Mouse (Mus musculus) MEL (cell line): ENCODE measurements at regions not wholly inside any gene's neighbourhood (a gene's known extent, or its start where the extent isn't known, plus 50 kb on each side); places are given as distances from the start of the nearest gene placed in this dataset.

Source experiments
- DNase-seq: peaks from one replicate; pipeline ENCODE4 v3.0.0; 2011; ENCODE audit warnings: low read depth, low spot score
- H3K27ac ChIP-seq: 2 replicates; pipeline ENCODE4 v1.5.1; 2012; ENCODE audit warnings: low read depth, mild to moderate bottlenecking, control low read depth, low read length, moderate library complexity; ENCODE audit not compliant: control insufficient read depth
- H3K27me3 ChIP-seq, 2 experiments: fragments of 150-350 bp in 1 of 2; sonication (generic) in 1 of 2; 2 replicates each; pipeline ENCODE4 v1.6.1; 2012; ENCODE audit warnings: low read length in 2 of 2, mild to moderate bottlenecking in 2 of 2, improper control_type of control experiment in 1 of 2, moderate library complexity in 1 of 2; ENCODE audit not compliant: insufficient read depth in 2 of 2, control insufficient read depth in 1 of 2
- H3K36me3 ChIP-seq, 2 experiments: 2 replicates each; pipeline ENCODE4 v1.6.1; 2012 to 2014; ENCODE audit warnings: low read length in 2 of 2, improper control_type of control experiment in 1 of 2, inconsistent platforms in 1 of 2, mild to moderate bottlenecking in 1 of 2; ENCODE audit not compliant: insufficient read depth in 2 of 2, control insufficient read depth in 1 of 2
- H3K4me1 ChIP-seq, 2 experiments: fragments of 150-350 bp in 1 of 2; sonication (generic) in 1 of 2; 2 replicates each; pipeline ENCODE4 v1.6.1; 2012; ENCODE audit warnings: low read length in 2 of 2, improper control_type of control experiment in 1 of 2, mild to moderate bottlenecking in 1 of 2; ENCODE audit not compliant: insufficient read depth in 2 of 2, control insufficient read depth in 1 of 2
- H3K4me3 ChIP-seq, 2 experiments: fragments of 150-350 bp in 1 of 2; sonication (generic) in 1 of 2; 2 replicates each; pipeline ENCODE4 v1.5.1; 2012; ENCODE audit warnings: low read depth in 2 of 2, low read length in 2 of 2, mild to moderate bottlenecking in 2 of 2, moderate library complexity in 2 of 2, control low read depth in 1 of 2, improper control_type of control experiment in 1 of 2; ENCODE audit not compliant: control insufficient read depth in 1 of 2, insufficient read depth in 1 of 2
- H3K79me2 ChIP-seq: 2 replicates; pipeline ENCODE4 v1.6.1; 2012; ENCODE audit warnings: mild to moderate bottlenecking, low read length, moderate library complexity; ENCODE audit not compliant: control insufficient read depth, poor library complexity, insufficient read depth
- H3K9ac ChIP-seq: 2 replicates; pipeline ENCODE4 v1.6.1; 2012; ENCODE audit warnings: low read depth, mild to moderate bottlenecking, control low read depth, low read length, moderate library complexity; ENCODE audit not compliant: control insufficient read depth, poor library complexity, severe bottlenecking
- H3K9me3 ChIP-seq: fragments of 150-350 bp; sonication (generic); replicated peaks from 2 replicates; pipeline ENCODE4 v1.6.1; 2012; ENCODE audit warnings: mild to moderate bottlenecking, low read length, improper control_type of control experiment, moderate library complexity; ENCODE audit not compliant: insufficient read depth
- BHLHE40 ChIP-seq: IDR thresholded peaks from 2 replicates; pipeline ENCODE4 v1.6.1; 2012; ENCODE audit warnings: low read depth, mild to moderate bottlenecking, inconsistent platforms, low read length, improper control_type of control experiment, borderline replicate concordance
- ELF1 ChIP-seq: IDR thresholded peaks from 2 replicates; pipeline ENCODE4 v1.6.1; 2014; ENCODE audit warnings: low read depth, mild to moderate bottlenecking, inconsistent platforms, low read length, improper control_type of control experiment, moderate library complexity
- KAT2A ChIP-seq: conservative IDR thresholded peaks from 2 replicates; pipeline ENCODE4 v1.6.1; 2012; ENCODE audit warnings: low read depth, low read length, improper control_type of control experiment, inconsistent platforms
- MAFK ChIP-seq: IDR thresholded peaks from 2 replicates; pipeline ENCODE4 v1.6.1; 2011; ENCODE audit warnings: low read depth, mild to moderate bottlenecking, low read length, improper control_type of control experiment, borderline replicate concordance
- MAX ChIP-seq: IDR thresholded peaks from 2 replicates; pipeline ENCODE4 v1.6.1; 2011; ENCODE audit warnings: low read length, improper control_type of control experiment
- MYB ChIP-seq: IDR thresholded peaks from 2 replicates; pipeline ENCODE4 v1.6.1; 2011; ENCODE audit warnings: mild to moderate bottlenecking, low read depth, low read length, improper control_type of control experiment
- POLR2AphosphoS2 ChIP-seq: IDR thresholded peaks from 2 replicates; pipeline ENCODE4 v1.6.1; 2011; ENCODE audit warnings: low read length, improper control_type of control experiment
- RCOR1 ChIP-seq: IDR thresholded peaks from 2 replicates; pipeline ENCODE4 v1.6.1; 2012; ENCODE audit warnings: low read depth, mild to moderate bottlenecking, inconsistent platforms, low read length, improper control_type of control experiment
- SIN3A ChIP-seq: IDR thresholded peaks from 2 replicates; pipeline ENCODE4 v1.6.1; 2012; ENCODE audit warnings: low read length, improper control_type of control experiment, inconsistent platforms
- TAL1 ChIP-seq: IDR thresholded peaks from 2 replicates; pipeline ENCODE4 v1.6.1; 2012; ENCODE audit warnings: mild to moderate bottlenecking, inconsistent platforms, low read length, moderate library complexity, mixed read lengths
- TCF12 ChIP-seq: IDR thresholded peaks from 2 replicates; pipeline ENCODE4 v1.6.1; 2014; ENCODE audit warnings: low read depth, mild to moderate bottlenecking, inconsistent platforms, low read length, improper control_type of control experiment, moderate library complexity
- UBTF ChIP-seq: IDR thresholded peaks from 2 replicates; pipeline ENCODE4 v1.6.1; 2012; ENCODE audit warnings: low read depth, mild to moderate bottlenecking, inconsistent platforms, low read length, improper control_type of control experiment, moderate library complexity, borderline replicate concordance; ENCODE audit not compliant: insufficient read depth
- USF2 ChIP-seq, 2 experiments: IDR thresholded peaks; 2 replicates each; pipeline ENCODE4 v1.6.1; 2011 to 2012; ENCODE audit warnings: improper control_type of control experiment in 2 of 2, low read length in 2 of 2, borderline replicate concordance in 1 of 2, inconsistent platforms in 1 of 2, low read depth in 1 of 2, mild to moderate bottlenecking in 1 of 2; ENCODE audit not compliant: insufficient read depth in 1 of 2
- ZC3H11A ChIP-seq: IDR thresholded peaks from 2 replicates; pipeline ENCODE4 v1.6.1; 2012; ENCODE audit warnings: low read depth, mild to moderate bottlenecking, inconsistent platforms, low read length, improper control_type of control experiment
- ZMIZ1 ChIP-seq: IDR thresholded peaks from 2 replicates; pipeline ENCODE4 v1.6.1; 2012; ENCODE audit warnings: low read depth, mild to moderate bottlenecking, inconsistent platforms, low read length, improper control_type of control experiment, moderate library complexity
- ZNF384 ChIP-seq: IDR thresholded peaks from 2 replicates; pipeline ENCODE4 v1.6.1; 2012; ENCODE audit warnings: low read depth, mild to moderate bottlenecking, inconsistent platforms, low read length, improper control_type of control experiment

DNA sequence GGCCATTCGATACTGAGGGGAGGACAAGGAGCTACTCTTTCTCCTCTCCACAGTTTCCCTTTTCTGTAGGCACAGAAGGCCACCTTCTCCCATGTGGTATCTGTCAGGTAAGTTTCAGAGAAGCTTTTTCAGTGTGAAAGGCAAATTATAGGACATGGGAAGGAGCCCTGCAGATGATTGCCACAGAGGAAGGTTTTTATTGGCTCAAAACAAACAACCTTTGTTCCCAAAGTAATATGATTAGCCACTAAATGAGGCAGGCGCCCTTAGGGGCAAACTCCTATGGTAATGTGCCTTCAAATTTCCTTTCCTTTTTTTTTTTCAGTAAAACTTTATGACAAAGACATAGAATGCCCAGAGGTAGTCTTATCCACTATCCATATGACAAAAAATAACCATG is 256.5 kb downstream of the Sox11 start:
- no peaks in the 10 kb centered on the region for H3K36me3 ChIP-seq

DNA sequence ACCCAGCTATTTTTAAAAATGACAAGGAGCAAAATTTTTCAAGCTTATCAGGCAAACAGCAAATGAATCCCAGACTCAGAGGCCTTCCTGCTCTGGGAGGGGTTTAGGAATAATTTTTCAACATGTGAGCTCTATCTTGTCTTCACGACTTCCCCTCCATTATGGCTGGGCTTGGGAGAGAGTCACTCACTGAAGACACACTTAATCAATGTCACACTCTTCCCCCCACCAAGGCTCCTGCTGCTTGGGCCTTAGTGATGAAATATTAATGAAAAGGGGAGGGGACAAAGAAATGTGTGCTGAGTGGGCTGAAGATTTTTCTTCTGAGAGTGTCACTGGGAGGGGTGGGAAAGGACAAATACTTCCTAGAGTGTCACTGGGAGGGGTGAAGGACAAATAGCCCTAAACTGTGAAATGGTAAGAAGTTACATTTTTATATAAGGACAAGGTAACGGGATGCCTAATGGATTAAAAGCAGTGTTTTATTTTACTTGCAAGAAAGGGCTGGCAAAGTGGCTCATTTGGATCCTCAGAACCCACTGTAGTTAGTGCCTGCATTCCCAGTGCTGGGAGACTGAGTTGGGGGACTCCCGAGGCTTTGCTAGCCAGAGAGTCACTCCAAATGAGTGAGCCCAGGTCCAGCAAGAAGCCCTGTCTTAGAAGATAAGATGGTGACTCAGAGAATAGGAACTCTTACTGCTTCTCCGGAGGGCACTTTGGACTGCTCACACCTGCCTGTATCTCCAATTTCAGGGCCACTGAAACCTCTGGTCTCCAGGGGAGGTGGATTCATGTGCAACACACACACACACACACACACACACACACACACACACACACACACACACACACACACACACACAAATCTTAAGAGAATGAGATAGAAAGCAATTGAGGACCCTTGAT is 258.5 kb downstream of the Sox11 start:
- Histone ChIP-seq H3K4me1 (no peaks in the 10 kb centered on the region), H3K27me3 (no peaks in the 10 kb centered on the region), H3K79me2 (no peaks in the 10 kb centered on the region), H3K27ac (no peak overlapping the region), H3K9ac (no peak overlapping the region), H3K9me3 (no peaks in the 10 kb centered on the region), H3K4me3 (no peak overlapping the region), H3K36me3 (no peaks in the 10 kb centered on the region)
- TF ChIP-seq MAX (no peak), SIN3A (no peak), TAL1 (no peak), POLR2AphosphoS2 (no peak), RCOR1 (no peak), TCF12 (no peak), KAT2A (no peak), ZC3H11A (no peak), MAFK (no peak)
- DNase-seq, result no peak

More for the DNA sequence above, 256.5 kb downstream of the Sox11 start:
- no peak overlapping the region for H3K27ac ChIP-seq
- no peaks in the 10 kb centered on the region for H3K9me3 ChIP-seq
- no peaks in the 10 kb centered on the region for H3K79me2 ChIP-seq
- no peaks in the 10 kb centered on the region for H3K4me1 ChIP-seq
- no peaks in the 10 kb centered on the region for H3K27me3 ChIP-seq
- no peak overlapping the region for H3K9ac ChIP-seq
- TF ChIP-seq USF2 (IDR thresholded peaks at IDR 0.05; ENCODE audit: borderline replicate concordance in 1 of 2, insufficient read depth in 1 of 2, low read depth in 1 of 2, low read length in 2 of 2) (no peak), RCOR1 (no peak), ELF1 (no peak), UBTF (no peak), ZNF384 (no peak), MAFK (no peak), ZMIZ1 (no peak), MAX (no peak), MYB (no peak), BHLHE40 (no peak)
- TF ChIP-seq, all 39 proteins: peak for 0
- no peak overlapping the region for H3K4me3 ChIP-seq
- no peak for DNase-seq
